Mouse (Mus musculus) G1E (cell line): ENCODE measurements around the gene Urad. TPM values are rescaled to one million over a fixed set of nuclear protein-coding genes. Genes with fewer than 3 reads are reported as not detected.

Experiments
- ATAC-seq: 2 replicates; pipeline ENCODE4 v1.8.0; 2016; ENCODE audit warnings: mild to moderate bottlenecking; ENCODE audit not compliant: insufficient number of reproducible peaks, poor library complexity, low FRiP score, severe bottlenecking; ENCODE audit errors: extremely low read depth
- DNase-seq: peaks from one replicate; pipeline ENCODE4 v3.0.0; 2012; ENCODE audit warnings: low spot score
- H3K27me3 ChIP-seq: 2 replicates; pipeline ENCODE4 v1.6.1; 2012; ENCODE audit warnings: mild to moderate bottlenecking, low read length, inconsistent platforms; ENCODE audit not compliant: insufficient read depth
- H3K36me3 ChIP-seq: replicated peaks from 2 replicates; pipeline ENCODE3; 2012; ENCODE audit warnings: mild to moderate bottlenecking, inconsistent platforms
- H3K4me1 ChIP-seq: 2 replicates; pipeline ENCODE4 v1.6.1; 2012; ENCODE audit warnings: low read depth, low read length, inconsistent platforms, mixed read lengths; ENCODE audit not compliant: insufficient read depth
- H3K4me3 ChIP-seq: 2 replicates; pipeline ENCODE4 v1.5.1; 2012; ENCODE audit warnings: low read depth, mild to moderate bottlenecking, inconsistent platforms, low read length, moderate library complexity, mixed read lengths
- H3K9me3 ChIP-seq: replicated peaks from 2 replicates; pipeline ENCODE4 v1.6.1; 2012; ENCODE audit warnings: inconsistent platforms
- CTCF ChIP-seq: IDR thresholded peaks from 2 replicates; pipeline ENCODE4 v1.5.1; 2012; ENCODE audit warnings: low read depth, low read length, inconsistent platforms, mixed read lengths
- GATA1 ChIP-seq: IDR thresholded peaks from 2 replicates; pipeline ENCODE4 v1.6.1; 2012; ENCODE audit warnings: borderline replicate concordance, low read length, inconsistent platforms, mixed read lengths
- GATA2 ChIP-seq: IDR thresholded peaks from 2 replicates; pipeline ENCODE4 v1.6.1; 2012; ENCODE audit warnings: low read depth, low read length, inconsistent platforms, borderline replicate concordance
- POLR2AphosphoS5 ChIP-seq: IDR thresholded peaks from 2 replicates; pipeline ENCODE4 v1.6.1; 2012; ENCODE audit warnings: low read depth, low read length, inconsistent platforms; ENCODE audit not compliant: insufficient replicate concordance
- TAL1 ChIP-seq: conservative IDR thresholded peaks from 2 replicates; pipeline ENCODE4 v1.6.1; 2012; ENCODE audit warnings: low read depth, low read length, inconsistent platforms, mixed read lengths
- polyA plus RNA-seq: library from polyadenylated mRNA; stranded (reverse); fragments of >175 nt; gene quantifications from 2 replicates; pipeline ENCODE4 v1.2.3, GENCODE M21; 2012
- total RNA-seq, 2 experiments: library from RNA; stranded (forward) in 1 of 2; stranded (reverse) in 1 of 2; fragments of 200-1000 nt in 1 of 2; fragments of >200 nt in 1 of 2; fragmentation: Nextera tagmentation in 1 of 2; gene quantifications; 2 replicates each; pipeline ENCODE4 v1.2.3; 2014 to 2017

Urad gene
- total and polyA plus RNA-seq, 3 experiments, result not detected

- H3K36me3 ChIP-seq, result no peaks in the 10 kb centered on the region
- no peaks in the 10 kb centered on the region for H3K4me1 ChIP-seq
- no peak overlapping the region for H3K4me3 ChIP-seq
- no peak for DNase-seq
- H3K9me3 ChIP-seq, result no peaks in the 10 kb centered on the region
- H3K27me3 ChIP-seq, result peaks cover 22% of the 10 kb centered on the region
- TF ChIP-seq POLR2AphosphoS5 (no peak), TAL1 (no peak), GATA1 (no peak), GATA2 (no peak), CTCF (no peak)
- no peak for ATAC-seq
Measured at GRCm38 (mm10) chr5:147276701-147277546, 45.3 kb downstream of the Urad start.

GRCm38 (mm10) chr5:147275761-147276160 lies 46.5 kb downstream of the Urad start:
- H3K9me3 ChIP-seq, result no peaks in the 10 kb centered on the region
- ATAC-seq, result no peak
- no peaks in the 10 kb centered on the region for H3K36me3 ChIP-seq
- H3K27me3 ChIP-seq, result peaks cover 27% of the 10 kb centered on the region
- H3K4me3 ChIP-seq, result no peak overlapping the region
- DNase-seq, result no peak
- H3K4me1 ChIP-seq, result no peaks in the 10 kb centered on the region
- TF ChIP-seq POLR2AphosphoS5 (no peak), GATA2 (no peak), CTCF (no peak), GATA1 (no peak), TAL1 (no peak)

GRCm38 (mm10) chr5:147274174-147275141 lies 47.8 kb downstream of the Urad start:
- TF ChIP-seq POLR2AphosphoS5, result no peak
- no peak for TF ChIP-seq TAL1
- no peak for TF ChIP-seq CTCF
- no peak for TF ChIP-seq GATA1
- TF ChIP-seq GATA2, result no peak
- Histone ChIP-seq H3K9me3 (no peaks in the 10 kb centered on the region), H3K4me3 (no peak overlapping the region), H3K36me3 (no peaks in the 10 kb centered on the region), H3K4me1 (no peaks in the 10 kb centered on the region), H3K27me3 (peaks cover 35% of the 10 kb centered on the region)
- DNase-seq (no peak), ATAC-seq (no peak)

GRCm38 (mm10) chr5:147272808-147273345 lies 49.4 kb downstream of the Urad start:
- Histone ChIP-seq H3K36me3 (no peaks in the 10 kb centered on the region), H3K9me3 (no peaks in the 10 kb centered on the region), H3K4me1 (no peaks in the 10 kb centered on the region), H3K27me3 (peaks cover 39% of the 10 kb centered on the region), H3K4me3 (no peak overlapping the region)
- DNase-seq, result no peak
- ATAC-seq, result no peak
- TF ChIP-seq TAL1 (no peak), CTCF (no peak), GATA2 (no peak), GATA1 (no peak), POLR2AphosphoS5 (no peak)

GRCm38 (mm10) chr5:147272046-147272807 lies 50.0 kb downstream of the Urad start:
- H3K4me1 ChIP-seq, result no peaks in the 10 kb centered on the region
- no peaks in the 10 kb centered on the region for H3K9me3 ChIP-seq
- ATAC-seq (no peak), DNase-seq (no peak)
- no peak overlapping the region for H3K4me3 ChIP-seq
- TF ChIP-seq GATA2 (no peak), POLR2AphosphoS5 (no peak), CTCF (no peak), GATA1 (no peak), TAL1 (no peak)
- H3K36me3 ChIP-seq, result no peaks in the 10 kb centered on the region
- peaks cover 39% of the 10 kb centered on the region for H3K27me3 ChIP-seq
